Mouse (Mus musculus) hindbrain, embryonic 14.5 days (tissue): ENCODE data around the gene Gm21293. TPM values are rescaled to one million over a fixed set of nuclear protein-coding genes. Genes with fewer than 3 reads are reported as not detected.

Source experiments
- polyA plus RNA-seq: library from polyadenylated mRNA; unstranded; fragments of >200 nt; fragmentation: Nextera tagmentation; extraction: Ambion mirVana; gene quantifications from 2 replicates; pipeline ENCODE4 v1.2.1, GENCODE M21; 2014

Gene Gm21293
- polyA plus RNA-seq, 1 experiment from 2014 or later, result not detected

Other genes with a start within 250 kb of the Gm21293 start
- not detected in 2 replicates for gene Gm6763, start 8.5 kb downstream of the Gm21293 start, polyA plus RNA-seq
- not detected in 2 replicates for gene Gm8764, start 17.0 kb downstream of the Gm21293 start, polyA plus RNA-seq
- not detected in 2 replicates for gene Gm21304, start 25.5 kb downstream of the Gm21293 start, polyA plus RNA-seq
- gene Gm21312, start 34.0 kb downstream of the Gm21293 start, polyA plus RNA-seq, result not detected in 2 replicates
- not detected in 2 replicates for gene Gm20765, start 42.5 kb downstream of the Gm21293 start, polyA plus RNA-seq
- gene Gm4340, start 51.1 kb downstream of the Gm21293 start, polyA plus RNA-seq, result not detected in 2 replicates